Mouse (Mus musculus) thymus, postnatal 0 days (tissue): ENCODE measurements around the gene Sox18. TPM values are rescaled to one million over a fixed set of nuclear protein-coding genes. Genes with fewer than 3 reads are reported as not detected.
A peak's percentile ranks its signal among the peaks of the same experiment; 100 is the strongest.

Source experiments
- DNase-seq: peaks from one replicate; pipeline ENCODE4 v3.0.0-alpha.2; 2015; ENCODE audit warnings: low spot score
- polyA plus RNA-seq: library from polyadenylated mRNA; unstranded; fragments of >200 nt; fragmentation: Nextera tagmentation; extraction: Ambion mirVana; gene quantifications from 2 replicates; pipeline ENCODE4 v1.2.1, GENCODE M21; 2015

Sox18 gene
- polyA plus RNA-seq, 1 experiment from 2014 or later = 14.1 TPM

GRCm38 (mm10) chr2:181680716-181681117, 9.3 kb upstream of the Sox18 start:
- DNase-seq = no peak

GRCm38 (mm10) chr2:181679951-181680715, 8.7 kb upstream of the Sox18 start, which contains the start of gene Tcea2:
TSS of gene Tcea2 (plus strand) at chr2:181680310.
- DNase-seq = peak; percentile 59

GRCm38 (mm10) chr2:181678780-181679179, 7.3 kb upstream of the Sox18 start:
- DNase-seq = peak; percentile 89

- no peak for DNase-seq
These were observed 6.3 kb upstream of the Sox18 start for GRCm38 (mm10) chr2:181677755-181678098.

GRCm38 (mm10) chr2:181677096-181677754, 5.8 kb upstream of the Sox18 start:
- no peak for DNase-seq

GRCm38 (mm10) chr2:181676424-181676823, 5.0 kb upstream of the Sox18 start:
- no peak for DNase-seq

- DNase-seq = no peak
These were observed 4.0 kb upstream of the Sox18 start for GRCm38 (mm10) chr2:181675454-181675853.

GRCm38 (mm10) chr2:181674934-181675333, 3.5 kb upstream of the Sox18 start:
- no peak for DNase-seq

GRCm38 (mm10) chr2:181673501-181673900, 2.1 kb upstream of the Sox18 start:
- no peak for DNase-seq

GRCm38 (mm10) chr2:181671984-181672383, 544 bp upstream of the Sox18 start:
- no peak for DNase-seq

- no peak for DNase-seq
These were observed 528 bp downstream of the Sox18 start for GRCm38 (mm10) chr2:181670913-181671311.

- no peak for DNase-seq
These were observed 1.0 kb downstream of the Sox18 start for GRCm38 (mm10) chr2:181670285-181670912.

- no peak for DNase-seq
These were observed 8.2 kb downstream of the Sox18 start for GRCm38 (mm10) chr2:181663298-181663630.

GRCm38 (mm10) chr2:181662620-181663297, 8.7 kb downstream of the Sox18 start:
- DNase-seq = no peak

GRCm38 (mm10) chr2:181659609-181660055, 11.8 kb downstream of the Sox18 start:
- peak; percentile 78 for DNase-seq

- DNase-seq = peak; percentile 63
These were observed 12.4 kb downstream of the Sox18 start for GRCm38 (mm10) chr2:181658930-181659555.

GRCm38 (mm10) chr2:181658528-181658927, 12.9 kb downstream of the Sox18 start:
- no peak for DNase-seq

GRCm38 (mm10) chr2:181657441-181657840, 14.0 kb downstream of the Sox18 start:
- no peak for DNase-seq

- DNase-seq = no peak
These were observed 14.7 kb downstream of the Sox18 start, which contains the start of gene Gm29797 for GRCm38 (mm10) chr2:181656734-181657133. TSS of gene Gm29797 (plus strand) at chr2:181657034.

- no peak for DNase-seq
These were observed 17.9 kb downstream of the Sox18 start for GRCm38 (mm10) chr2:181653523-181653922.

GRCm38 (mm10) chr2:181653065-181653464, 18.4 kb downstream of the Sox18 start:
- no peak for DNase-seq
